Mouse (Mus musculus) E14TG2a.4 (cell line): Measurements from ENCODE around the gene Hspa12b.
"Not testable (repeated sequence)": the region's sequence is repeated elsewhere in the genome, so short reads cannot be mapped to it uniquely, and the experiment has no call there.

Experiments
- H3K27me3 ChIP-seq: 2 replicates; pipeline ENCODE4 v1.6.1; 2014; ENCODE audit warnings: low read length, control low read depth; ENCODE audit not compliant: insufficient read depth
- H3K36me3 ChIP-seq: 2 replicates; pipeline ENCODE4 v1.6.1; 2014; ENCODE audit warnings: low read length, control low read depth; ENCODE audit not compliant: insufficient read depth
- H3K4me1 ChIP-seq: replicated peaks from 2 replicates; pipeline ENCODE4 v1.6.1; 2014; ENCODE audit warnings: low read depth, low read length, control low read depth
- H3K4me3 ChIP-seq: replicated peaks from 2 replicates; pipeline ENCODE4 v1.5.1; 2014; ENCODE audit warnings: mild to moderate bottlenecking, low read length
- H3K9me3 ChIP-seq: 2 replicates; pipeline ENCODE4 v1.6.1; 2014; ENCODE audit warnings: low read length, control low read depth
- CTCF ChIP-seq: conservative IDR thresholded peaks from 2 replicates; pipeline ENCODE4 v1.5.1; 2014; ENCODE audit warnings: low read length
- NANOG ChIP-seq: IDR thresholded peaks from 2 replicates; pipeline ENCODE4 v1.6.1; 2014; ENCODE audit warnings: borderline replicate concordance, low read length, mixed read lengths
- POU5F1 ChIP-seq: IDR thresholded peaks from 2 replicates; pipeline ENCODE4 v1.6.1; 2014; ENCODE audit warnings: low read length, borderline replicate concordance

Gene Hspa12b

DNA sequence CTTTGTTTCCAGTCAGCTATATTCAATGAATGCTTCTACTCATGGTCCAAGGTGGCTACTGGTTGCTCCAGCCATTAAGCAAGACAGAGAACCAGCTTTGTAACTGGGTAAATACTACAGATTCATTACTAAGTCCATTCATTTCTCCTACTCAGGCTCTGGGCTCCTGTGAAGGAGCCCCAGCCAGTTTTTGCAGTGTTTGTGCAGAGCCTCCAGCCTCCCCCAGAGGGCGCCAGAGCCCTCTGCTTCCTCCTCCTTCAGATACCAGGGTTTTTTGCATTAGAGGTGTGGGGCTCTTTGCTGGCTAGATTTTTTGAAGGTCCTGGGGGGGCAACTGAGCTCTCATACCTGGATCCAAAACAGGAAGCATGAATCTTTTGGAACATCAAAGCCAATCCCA, 32.3 kb upstream of the Hspa12b start:
- peak; percentile 92 for TF ChIP-seq CTCF
- no peak for TF ChIP-seq NANOG

GRCm38 (mm10) chr2:131096101-131096795, 30.8 kb upstream of the Hspa12b start:
- H3K27me3 ChIP-seq = no peaks in the 10 kb centered on the region
- TF ChIP-seq NANOG = no peak
- no peak for TF ChIP-seq CTCF
- no peak for TF ChIP-seq POU5F1

More for the DNA sequence above, 32.3 kb upstream of the Hspa12b start:
- Histone ChIP-seq H3K36me3 (no peaks in the 10 kb centered on the region), H3K27me3 (no peaks in the 10 kb centered on the region), H3K4me1 (peaks cover 40% of the 10 kb centered on the region), H3K9me3 (no peaks in the 10 kb centered on the region), H3K4me3 (no peak overlapping the region)

GRCm38 (mm10) chr2:131097087-131097486, 30.0 kb upstream of the Hspa12b start:
- no peaks in the 10 kb centered on the region for H3K36me3 ChIP-seq
- H3K4me3 ChIP-seq = peak overlapping the region; percentile 58
- no peaks in the 10 kb centered on the region for H3K9me3 ChIP-seq
- peaks cover 40% of the 10 kb centered on the region for H3K4me1 ChIP-seq
- no peaks in the 10 kb centered on the region for H3K27me3 ChIP-seq
- no peak for TF ChIP-seq POU5F1
- no peak for TF ChIP-seq NANOG
- no peak for TF ChIP-seq CTCF

More at GRCm38 (mm10) chr2:131096101-131096795, 30.8 kb upstream of the Hspa12b start:
- Histone ChIP-seq H3K4me3 (peak overlapping the region; percentile 58), H3K9me3 (no peaks in the 10 kb centered on the region), H3K4me1 (peaks cover 40% of the 10 kb centered on the region), H3K36me3 (no peaks in the 10 kb centered on the region)

DNA sequence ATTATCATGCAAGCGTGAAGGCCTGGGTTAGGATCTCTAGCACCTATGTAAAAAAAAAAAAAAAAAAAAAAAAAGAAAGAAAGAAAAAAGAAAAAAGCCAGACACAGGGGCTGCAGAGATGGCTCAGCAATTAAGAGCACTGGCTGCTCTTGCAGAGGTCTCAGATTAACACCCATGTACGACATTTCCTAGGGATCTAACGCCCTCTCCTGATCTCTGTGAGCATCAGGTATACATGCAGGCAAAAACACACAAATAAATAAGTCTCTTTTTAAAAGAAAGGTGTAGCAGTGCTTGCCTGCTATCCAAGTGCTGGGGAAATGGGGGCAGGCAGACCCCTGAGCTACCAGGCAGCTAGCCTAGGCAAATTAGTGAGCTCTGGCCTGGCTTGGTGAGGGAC, 25.6 kb upstream of the Hspa12b start:
- no peaks in the 10 kb centered on the region for H3K36me3 ChIP-seq
- no peaks in the 10 kb centered on the region for H3K9me3 ChIP-seq
- H3K27me3 ChIP-seq = no peaks in the 10 kb centered on the region; the same call in 1 of the 2 replicates
- peaks cover 37% of the 10 kb centered on the region for H3K4me1 ChIP-seq
- no peak overlapping the region for H3K4me3 ChIP-seq
- TF ChIP-seq NANOG (no peak), CTCF (no peak), POU5F1 (no peak)

DNA sequence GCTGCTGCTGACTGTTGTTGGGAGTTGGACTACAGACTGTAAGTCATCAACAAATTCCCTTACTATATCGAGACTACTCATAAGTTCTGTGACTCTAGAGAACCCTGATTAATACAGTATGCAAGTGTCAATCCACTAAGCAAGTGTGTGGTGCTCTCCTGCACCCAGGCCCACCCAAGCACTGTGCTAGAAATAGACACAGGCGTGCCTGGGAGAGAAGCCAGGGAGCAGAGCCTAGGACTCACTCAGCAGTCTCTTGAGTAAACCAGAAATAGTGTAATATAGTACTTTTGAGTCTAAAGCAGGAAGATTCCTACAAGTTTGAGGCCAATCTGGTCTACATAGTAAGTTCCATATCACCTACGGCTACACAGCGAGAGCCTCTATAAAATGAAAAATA, 23.1 kb upstream of the Hspa12b start:
- Histone ChIP-seq H3K36me3 (no peaks in the 10 kb centered on the region), H3K4me3 (no peak overlapping the region), H3K9me3 (no peaks in the 10 kb centered on the region), H3K4me1 (peaks cover 16% of the 10 kb centered on the region), H3K27me3 (no peaks in the 10 kb centered on the region; the same call in 1 of the 2 replicates)
- no peak for TF ChIP-seq CTCF
- TF ChIP-seq NANOG = no peak
- no peak for TF ChIP-seq POU5F1

GRCm38 (mm10) chr2:131105061-131105460, 22.0 kb upstream of the Hspa12b start:
- not testable (repeated sequence) for H3K9me3 ChIP-seq, H3K36me3 ChIP-seq, H3K4me3 ChIP-seq, H3K27me3 ChIP-seq
- H3K4me1 ChIP-seq = peaks cover 13% of the 10 kb centered on the region

DNA sequence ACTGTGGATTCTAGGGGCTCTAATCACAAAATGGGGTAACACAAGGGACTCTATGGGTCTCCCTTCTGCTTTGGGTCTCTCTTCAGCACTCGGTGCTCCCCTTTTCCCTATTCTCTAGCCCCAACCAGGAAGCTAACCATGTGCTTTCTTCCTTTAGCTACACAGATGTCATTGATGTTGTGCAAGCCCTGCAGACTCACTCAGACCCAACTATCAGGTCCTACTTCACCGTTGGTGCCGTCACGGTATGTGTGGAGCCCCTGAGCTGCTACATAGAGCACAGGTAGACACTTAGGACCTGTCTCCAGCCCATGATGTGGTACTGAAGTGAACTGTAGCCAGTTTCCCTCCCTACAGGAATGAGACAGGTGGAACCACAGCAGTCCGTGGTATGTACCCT, 21.1 kb upstream of the Hspa12b start:
- Histone ChIP-seq H3K27me3 (no peaks in the 10 kb centered on the region; the same call in 1 of the 2 replicates), H3K9me3 (no peaks in the 10 kb centered on the region), H3K36me3 (no peaks in the 10 kb centered on the region), H3K4me3 (no peak overlapping the region), H3K4me1 (peaks cover 17% of the 10 kb centered on the region)
- TF ChIP-seq NANOG = no peak
- TF ChIP-seq POU5F1 = no peak
- no peak for TF ChIP-seq CTCF

DNA sequence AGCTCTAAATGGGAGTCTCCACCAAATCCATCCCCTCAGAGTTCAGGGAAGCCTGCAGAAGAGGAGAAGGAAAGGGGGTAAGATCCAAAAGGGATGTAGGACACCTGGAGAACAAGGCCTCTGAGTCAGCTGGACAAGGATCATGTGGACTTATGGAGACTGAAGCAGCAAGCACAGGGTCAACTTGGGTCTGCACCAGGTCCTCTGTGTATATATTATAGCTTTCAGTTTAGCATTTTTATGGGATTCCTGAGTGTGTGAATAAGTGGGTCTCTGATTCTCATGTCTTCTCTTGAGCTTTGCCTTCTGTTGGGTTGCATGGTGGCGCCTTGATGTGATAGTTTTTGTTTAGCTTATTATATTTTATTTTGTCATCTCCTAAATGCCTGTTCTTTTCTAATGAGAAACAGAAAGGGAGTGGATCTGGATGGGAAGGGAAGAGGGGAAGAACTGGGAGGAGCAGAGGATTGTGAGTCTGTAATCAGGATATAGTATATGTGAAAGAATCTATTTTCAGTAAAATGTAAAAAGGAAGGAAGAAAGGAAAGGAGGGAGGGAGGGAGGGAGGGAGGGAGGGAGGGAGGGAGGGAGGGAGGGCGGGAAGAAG, 8.0 kb upstream of the Hspa12b start:
- Histone ChIP-seq H3K4me3 (no peak overlapping the region), H3K27me3 (peaks cover 12% of the 10 kb centered on the region), H3K36me3 (no peaks in the 10 kb centered on the region), H3K4me1 (no peaks in the 10 kb centered on the region), H3K9me3 (peaks cover 17% of the 10 kb centered on the region)
- no peak for TF ChIP-seq CTCF
- no peak for TF ChIP-seq NANOG
- no peak for TF ChIP-seq POU5F1

- H3K4me1 ChIP-seq = peaks cover 26% of the 10 kb centered on the region
- no peak overlapping the region for H3K4me3 ChIP-seq
- H3K9me3 ChIP-seq = no peaks in the 10 kb centered on the region
- TF ChIP-seq POU5F1 (no peak), NANOG (no peak), CTCF (no peak)
- peaks cover 60% of the 10 kb centered on the region for H3K27me3 ChIP-seq
- no peaks in the 10 kb centered on the region for H3K36me3 ChIP-seq
Observed at GRCm38 (mm10) chr2:131124166-131124565, 2.9 kb upstream of the Hspa12b start.
